Mouse (Mus musculus) layer of hippocampus, adult 18-20 months (tissue): ENCODE measurements around the gene Haspin. TPM values are rescaled to one million over a fixed set of nuclear protein-coding genes. Genes with fewer than 3 reads are reported as not detected.

Source experiments
- DNase-seq, 2 experiments: peaks; one replicate each; pipeline ENCODE4 v3.0.0; 2022; ENCODE audit warnings: low spot score in 2 of 2
- total RNA-seq, 2 experiments: library from RNA; stranded (reverse); gene quantifications; 2 replicates each; pipeline ENCODE4 v1.2.3; 2021

Haspin gene
- total RNA-seq, 2 experiments from 2014 or later, result 0.10 to 0.15 TPM

- DNase-seq, result no peak
Measured at GRCm38 (mm10) chr11:73090826-73091225, 47.3 kb downstream of the Haspin start.

- no peak for DNase-seq
Measured at GRCm38 (mm10) chr11:73090283-73090682, 47.8 kb downstream of the Haspin start, which contains the start of gene Itgae. Gene Itgae, plus strand, starts transcription at chr11:73090583.

GRCm38 (mm10) chr11:73087700-73088480 is 50.2 kb downstream of the Haspin start:
- DNase-seq, result no peak

Other genes starting within 250 kb of the Haspin start
- 1 to 10 TPM; 5.3 to 5.5 TPM for gene Atp2a3, start 177.1 kb downstream of the Haspin start, total RNA-seq
- under 1 TPM; 0.25 to 0.27 TPM for gene P2rx1, start 139.2 kb downstream of the Haspin start, total RNA-seq
- 100 to 1,000 TPM; 175 to 178 TPM for gene Camkk1, start 119.3 kb downstream of the Haspin start, total RNA-seq
- gene Ncbp3, start 90.5 kb downstream of the Haspin start, total RNA-seq, result 10 to 100 TPM in 1 of 2 experiments, 1 to 10 TPM in 1; 9.3 to 10.4 TPM
- gene Itgae, start 47.7 kb downstream of the Haspin start, total RNA-seq, result under 1 TPM; 0.10 to 0.17 TPM
- gene P2rx5, start 22.1 kb upstream of the Haspin start, total RNA-seq, result 1 to 10 TPM; 1.4 to 2.5 TPM
- 10 to 100 TPM; 51.6 to 52.4 TPM for gene Emc6, start 38.7 kb upstream of the Haspin start, total RNA-seq
- 1 to 10 TPM; 8.6 to 8.7 TPM for gene Tax1bp3, start 38.8 kb upstream of the Haspin start, total RNA-seq
- 10 to 100 TPM; 21.1 to 22.1 TPM for gene Ctns, start 60.7 kb upstream of the Haspin start, total RNA-seq
- 1 to 10 TPM; 3.7 to 4.0 TPM for gene Shpk, start 61.2 kb upstream of the Haspin start, total RNA-seq
- under 1 TPM in 1 of 2 experiments, not detected in 1; 0.23 TPM for gene Trpv1, start 96.0 kb upstream of the Haspin start, total RNA-seq
- under 1 TPM; 0.41 to 0.45 TPM for gene Trpv3, start 129.1 kb upstream of the Haspin start, total RNA-seq
- 10 to 100 TPM; 13.9 to 14.8 TPM for gene Aspa, start 191.3 kb upstream of the Haspin start, total RNA-seq
- not detected for gene Gm49340, start 191.4 kb upstream of the Haspin start, total RNA-seq
- not detected for gene Spata22, start 191.4 kb upstream of the Haspin start, total RNA-seq
- not detected for gene Olfr20, start 212.5 kb upstream of the Haspin start, total RNA-seq
- gene Olfr376, start 233.0 kb upstream of the Haspin start, total RNA-seq, result not detected